Mouse (Mus musculus) thymus, adult 2 months (tissue): ENCODE results near the gene Zfp607b.

Source experiments
- CTCF ChIP-seq: fragments of 200-500 bp; IDR thresholded peaks from 2 replicates; pipeline ENCODE4 v1.5.1; 2012; ENCODE audit warnings: mild to moderate bottlenecking, control low read depth, low read length, moderate library complexity, borderline replicate concordance; ENCODE audit not compliant: control insufficient read depth, poor library complexity, insufficient read depth; ENCODE audit errors: extremely low read depth
- POLR2A ChIP-seq: fragments of 200-500 bp; IDR thresholded peaks from 2 replicates; pipeline ENCODE4 v1.6.1; 2012; ENCODE audit warnings: mild to moderate bottlenecking, low read length, control low read depth, moderate library complexity; ENCODE audit not compliant: control insufficient read depth, poor library complexity, insufficient read depth; ENCODE audit errors: extremely low read depth

GRCm38 (mm10) chr7:27710402-27710801 lies 21.3 kb downstream of the Zfp607b start:
- TF ChIP-seq CTCF (no peak), POLR2A (no peak)
